Mouse (Mus musculus) naive thymus-derived CD4-positive, alpha-beta T cell, adult 5 months (primary cell): ENCODE data around the gene Akip1. TPM values are rescaled to one million over a fixed set of nuclear protein-coding genes. Genes with fewer than 3 reads are reported as not detected.

Experiments used
- polyA plus RNA-seq: library from polyadenylated mRNA; unstranded; fragments of 100-300 nt; shearing (Covaris generic); gene quantifications from one replicate; pipeline ENCODE4 v1.2.1, GENCODE M21; 2017

Akip1 gene
- polyA plus RNA-seq, result 13.1 TPM

GRCm38 (mm10) chr7:109703190-109704015 lies at the start of gene Akip1, which contains the start of gene St5:
TSS of gene Akip1 (plus strand) at chr7:109703690.
TSS of gene St5 (minus strand) at chr7:109703605.

DNA sequence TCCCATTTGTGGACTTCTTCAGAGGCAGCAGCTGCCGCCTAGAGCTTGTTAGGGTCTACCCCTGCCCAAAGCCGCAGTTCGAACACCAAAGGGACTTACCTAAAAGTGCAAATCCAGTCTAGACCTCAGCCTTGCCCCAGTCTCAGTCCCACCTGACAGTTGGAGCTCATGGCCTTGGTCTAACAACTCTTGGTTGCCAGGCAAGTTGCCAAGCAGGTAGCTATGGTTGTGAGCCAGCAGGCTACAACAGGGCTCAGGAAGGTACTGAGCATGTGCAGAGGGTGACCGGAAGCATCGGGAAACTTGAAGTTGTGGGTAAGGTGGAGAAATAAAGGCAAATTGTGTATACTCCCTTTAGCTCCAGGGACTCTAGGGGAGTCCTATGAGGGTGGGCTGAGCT lies 20.2 kb downstream of the Akip1 start, which contains the start of gene BC051019:
Gene BC051019, minus strand, starts transcription at position 154 of the 400 bp plus-strand sequence.

DNA sequence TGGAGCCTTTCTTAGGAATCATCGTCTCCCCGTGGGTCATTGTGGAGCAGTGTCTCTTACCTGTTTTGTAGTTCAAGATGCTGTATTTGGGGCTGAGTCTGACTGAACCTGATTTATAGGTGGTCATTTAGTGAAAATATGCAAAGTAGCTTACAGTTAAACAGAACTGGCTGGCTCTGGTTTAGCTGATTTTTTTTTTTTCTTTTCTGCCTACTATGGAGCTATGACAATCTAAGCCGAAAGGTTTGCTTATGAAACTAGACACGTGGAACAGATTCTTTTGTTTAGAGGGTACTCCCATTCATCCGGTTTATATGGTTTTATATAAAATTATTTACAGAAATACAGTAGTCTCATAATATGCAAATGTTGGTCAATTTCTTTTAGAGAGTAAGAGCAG lies 28.1 kb downstream of the Akip1 start, which contains the start of gene Ascl3:
Gene Ascl3, minus strand, starts transcription at position 101 of the 400 bp plus-strand sequence.

DNA sequence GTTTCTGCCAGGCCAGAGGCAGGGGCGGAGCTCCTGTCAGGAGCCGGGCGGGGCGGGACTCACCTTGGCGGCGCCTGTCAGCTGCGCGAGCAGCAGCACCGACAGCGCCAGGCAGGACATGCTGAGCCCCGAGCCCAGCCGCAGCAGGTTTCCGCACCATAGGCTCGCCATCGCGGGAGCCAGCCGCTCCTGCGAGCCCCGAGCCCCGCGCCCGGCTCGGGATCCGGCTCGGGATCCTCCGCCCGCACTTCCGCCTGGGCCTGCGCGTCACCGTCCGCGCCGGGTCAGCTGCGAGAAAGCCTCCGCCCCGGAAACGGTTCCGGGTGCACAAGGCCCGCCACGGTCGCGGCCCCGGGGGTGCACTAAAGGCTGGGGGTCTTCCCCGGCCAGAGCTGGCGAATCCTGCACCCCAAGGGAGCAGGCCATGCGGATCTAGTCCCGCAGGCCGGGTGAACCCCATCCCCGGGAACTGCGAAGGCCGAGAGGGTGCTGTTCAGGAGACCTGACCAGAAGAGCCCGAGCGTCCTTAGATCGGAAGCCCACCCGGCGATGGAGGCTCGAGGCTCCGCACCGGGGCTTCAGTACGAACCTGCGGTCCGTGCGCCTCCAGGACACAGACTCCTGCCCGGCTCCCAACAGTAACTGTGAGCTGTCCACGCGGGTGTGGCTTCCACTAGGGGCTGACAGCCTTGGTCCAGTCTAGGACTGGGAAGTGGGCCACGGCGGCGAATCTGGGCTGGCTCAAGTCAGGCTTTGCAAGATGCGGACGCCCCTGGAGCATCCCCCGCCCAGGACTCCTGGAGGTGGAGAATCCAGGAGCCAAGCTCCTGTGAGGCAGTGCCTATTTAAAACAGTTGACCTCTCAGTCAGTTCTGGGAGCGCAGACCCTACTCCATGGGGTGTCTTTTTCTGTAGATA lies 48.8 kb downstream of the Akip1 start, which contains the start of gene Tmem9b:
Gene Tmem9b, minus strand, starts transcription at position 868 of the 918 bp plus-strand sequence.

Other genes with a start within 250 kb of the Akip1 start
- 0.19 TPM for gene Trim66, start 195.6 kb upstream of the Akip1 start, polyA plus RNA-seq
- gene Rpl27a, start 184.5 kb upstream of the Akip1 start, polyA plus RNA-seq, result 135 TPM
- 1.3 TPM for gene St5, start 85 bp upstream of the Akip1 start, polyA plus RNA-seq
- gene BC051019, start 20.2 kb downstream of the Akip1 start, polyA plus RNA-seq, result not detected
- gene Ascl3, start 28.0 kb downstream of the Akip1 start, polyA plus RNA-seq, result 0.68 TPM
- 141 TPM for gene Tmem9b, start 49.2 kb downstream of the Akip1 start, polyA plus RNA-seq
- gene Nrip3, start 78.3 kb downstream of the Akip1 start, polyA plus RNA-seq, result 1.6 TPM
- not detected for gene Scube2, start 162.0 kb downstream of the Akip1 start, polyA plus RNA-seq